Mouse (Mus musculus): ENCODE measurements at regions not wholly inside any gene's neighbourhood (a gene's known extent, or its start where the extent isn't known, plus 50 kb on each side); places are given as distances from the start of the nearest gene placed in this dataset.

DNA sequence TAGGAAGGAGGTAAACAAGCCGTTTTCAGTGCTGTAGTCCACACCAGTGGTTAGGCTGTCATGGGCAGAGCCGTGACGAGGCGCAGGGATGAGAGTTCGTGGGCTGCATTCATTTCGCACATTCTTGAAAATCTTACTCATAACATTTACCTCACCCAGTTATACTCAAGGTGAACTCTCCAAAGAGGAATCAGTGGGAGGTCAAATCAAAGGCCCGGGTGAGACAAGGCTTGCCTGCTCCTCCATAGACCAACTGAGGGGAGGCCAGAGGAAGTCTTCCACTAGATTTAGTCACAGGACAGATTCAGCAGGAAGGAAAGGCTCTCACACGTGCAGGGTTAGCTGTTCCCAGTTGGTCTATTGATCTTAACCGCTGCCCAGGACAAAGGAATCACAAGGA is 262.6 kb upstream of the Cxcr4 start:
- H3K9ac ChIP-seq (replicated peaks): no peak overlapping the region
- no peaks in the 10 kb centered on the region for H3K27me3 ChIP-seq
- no peak for ATAC-seq (replicated peaks)
- no peaks in the 10 kb centered on the region for H3K36me3 ChIP-seq
- H3K4me1 ChIP-seq: peaks cover 3% of the 10 kb centered on the region; the same call in 1 of the 2 replicates
- WGBS: 56% methylated on average over 9 of the region's 9 CpGs
- H3K27ac ChIP-seq (replicated peaks): no peak overlapping the region
- no peaks in the 10 kb centered on the region for H3K9me3 ChIP-seq
- no peak overlapping the region for H3K4me3 ChIP-seq
- no peak overlapping the region for H3K4me2 ChIP-seq (replicated peaks)

DNA sequence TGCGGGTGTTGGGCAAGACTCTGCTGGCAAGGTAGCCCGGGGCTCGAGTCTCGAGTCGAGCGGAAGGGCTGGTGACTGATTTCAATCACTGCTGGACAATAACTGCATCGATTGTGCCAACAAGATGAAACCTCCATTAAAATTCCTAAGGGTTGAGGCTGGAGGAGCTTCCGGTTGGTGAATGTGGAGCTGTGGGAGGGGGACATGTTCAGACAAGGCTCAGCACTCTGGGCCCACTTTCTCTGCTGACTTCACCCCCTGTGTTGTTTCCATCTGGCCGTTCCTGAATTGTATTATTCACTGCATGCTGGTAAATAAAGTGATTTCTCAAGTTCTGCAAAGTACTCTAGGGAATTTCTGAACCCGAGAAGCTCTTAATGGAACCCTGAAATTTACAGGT is 261.2 kb upstream of the Cxcr4 start:
- no peak for ATAC-seq (replicated peaks)
- Histone ChIP-seq H3K27ac (replicated peaks) (no peak overlapping the region), H3K9me3 (no peaks in the 10 kb centered on the region), H3K4me2 (replicated peaks) (no peak overlapping the region), H3K4me1 (no peaks in the 10 kb centered on the region), H3K36me3 (no peaks in the 10 kb centered on the region), H3K4me3 (no peak overlapping the region), H3K9ac (replicated peaks) (no peak overlapping the region), H3K27me3 (no peaks in the 10 kb centered on the region)
- WGBS: 82% methylated on average over 9 of the region's 10 CpGs

DNA sequence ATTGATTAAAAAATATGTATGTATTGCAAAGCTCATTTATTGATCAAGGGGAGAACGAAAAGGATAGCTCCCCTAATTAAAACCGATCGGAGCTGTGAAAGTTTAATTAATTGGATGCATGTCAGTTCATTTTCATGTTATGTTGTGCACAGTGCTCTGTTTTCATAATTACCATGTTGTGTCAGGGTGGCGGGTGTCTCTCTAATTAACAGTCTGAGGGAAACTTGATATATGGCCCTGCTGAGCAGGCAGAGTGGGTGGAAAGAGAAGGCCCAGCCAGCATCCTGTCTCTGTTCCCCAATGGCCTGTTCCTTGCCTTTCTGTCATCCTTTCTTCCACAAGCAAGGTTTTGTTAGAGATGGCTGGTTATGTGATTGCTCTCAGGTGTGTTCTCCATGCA is 245.3 kb upstream of the Cxcr4 start:
- no peaks in the 10 kb centered on the region for H3K9me3 ChIP-seq
- peak; percentile 35; the same call in 1 of the 2 replicates for ATAC-seq (replicated peaks)
- H3K4me1 ChIP-seq: 0 out of 2 replicates have a peak, but pooled peaks cover under 1% of the 10 kb centered on the region
- H3K4me2 ChIP-seq (replicated peaks): no peak overlapping the region
- no peak overlapping the region for H3K9ac ChIP-seq (replicated peaks)
- H3K4me3 ChIP-seq: no peak overlapping the region
- no peaks in the 10 kb centered on the region for H3K36me3 ChIP-seq
- no peaks in the 10 kb centered on the region for H3K27me3 ChIP-seq
- H3K27ac ChIP-seq (replicated peaks): no peak overlapping the region
- WGBS: 32% methylated on average over 4 of the region's 4 CpGs

DNA sequence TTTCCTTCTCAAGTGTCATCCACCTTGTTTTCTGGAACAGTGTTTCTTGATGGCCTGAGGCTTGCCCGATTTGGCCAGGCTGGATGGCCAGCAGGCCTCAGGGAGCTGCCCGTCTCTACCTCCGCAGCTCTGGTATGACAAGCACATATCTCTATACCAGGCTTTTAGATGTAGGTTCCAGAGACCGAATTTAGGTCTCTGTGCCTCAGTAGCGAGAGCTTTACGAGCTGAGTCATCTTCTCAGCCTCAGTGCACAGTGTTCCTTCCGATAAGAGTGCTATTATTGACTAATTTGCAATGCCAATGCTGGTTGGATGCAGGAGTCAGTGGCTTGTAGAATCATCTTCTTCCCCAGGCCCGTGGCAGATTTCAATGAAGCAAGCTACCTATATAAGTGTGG is 243.4 kb upstream of the Cxcr4 start:
- Histone ChIP-seq H3K4me1 (0 out of 2 replicates have a peak, but pooled peaks cover 3% of the 10 kb centered on the region), H3K4me3 (no peak overlapping the region), H3K27ac (replicated peaks) (no peak overlapping the region), H3K27me3 (no peaks in the 10 kb centered on the region), H3K36me3 (no peaks in the 10 kb centered on the region), H3K9me3 (no peaks in the 10 kb centered on the region), H3K4me2 (replicated peaks) (no peak overlapping the region), H3K9ac (replicated peaks) (no peak overlapping the region)
- no peak for ATAC-seq (replicated peaks)
- WGBS: 85% methylated on average over 8 of the region's 8 CpGs

DNA sequence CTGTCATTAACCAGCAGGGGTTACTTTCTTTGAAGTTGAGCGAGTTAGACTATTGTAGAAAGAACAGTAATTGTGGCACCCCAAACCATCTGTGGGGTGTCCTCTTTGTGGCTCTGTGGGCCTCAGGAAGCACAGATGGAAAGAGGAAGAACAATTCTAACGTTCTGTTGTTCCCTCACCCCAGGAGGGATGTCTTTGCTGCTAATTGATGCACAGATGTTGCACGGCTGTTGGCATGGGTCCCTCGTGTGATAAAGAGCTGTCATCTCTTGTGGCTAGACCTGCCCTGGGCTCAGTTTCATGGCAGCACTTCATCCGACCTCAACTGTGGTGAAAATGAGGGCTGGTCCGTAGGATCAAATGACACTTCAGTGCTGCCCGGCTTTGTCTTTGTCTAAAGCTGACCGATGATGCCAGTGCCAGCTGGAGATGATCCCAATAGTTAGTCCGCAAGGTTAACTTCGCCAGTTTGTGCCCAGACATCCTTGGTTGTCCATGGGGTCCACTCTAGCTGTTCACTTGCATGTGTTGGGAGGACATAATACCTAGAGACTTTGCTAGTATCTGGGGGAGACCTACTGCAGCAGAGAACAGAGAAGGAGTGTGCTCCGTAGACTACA is 241.1 kb upstream of the Cxcr4 start:
- Histone ChIP-seq H3K36me3 (no peaks in the 10 kb centered on the region), H3K27me3 (no peaks in the 10 kb centered on the region), H3K9ac (replicated peaks) (no peak overlapping the region), H3K9me3 (no peaks in the 10 kb centered on the region), H3K4me3 (no peak overlapping the region), H3K4me2 (replicated peaks) (no peak overlapping the region), H3K27ac (replicated peaks) (no peak overlapping the region), H3K4me1 (0 out of 2 replicates have a peak, but pooled peaks cover 3% of the 10 kb centered on the region)
- 0 out of 2 replicates have a peak, but pooled peaks have one; percentile 13 for ATAC-seq (replicated peaks)
- WGBS: 36% methylated on average over 11 of the region's 11 CpGs

DNA sequence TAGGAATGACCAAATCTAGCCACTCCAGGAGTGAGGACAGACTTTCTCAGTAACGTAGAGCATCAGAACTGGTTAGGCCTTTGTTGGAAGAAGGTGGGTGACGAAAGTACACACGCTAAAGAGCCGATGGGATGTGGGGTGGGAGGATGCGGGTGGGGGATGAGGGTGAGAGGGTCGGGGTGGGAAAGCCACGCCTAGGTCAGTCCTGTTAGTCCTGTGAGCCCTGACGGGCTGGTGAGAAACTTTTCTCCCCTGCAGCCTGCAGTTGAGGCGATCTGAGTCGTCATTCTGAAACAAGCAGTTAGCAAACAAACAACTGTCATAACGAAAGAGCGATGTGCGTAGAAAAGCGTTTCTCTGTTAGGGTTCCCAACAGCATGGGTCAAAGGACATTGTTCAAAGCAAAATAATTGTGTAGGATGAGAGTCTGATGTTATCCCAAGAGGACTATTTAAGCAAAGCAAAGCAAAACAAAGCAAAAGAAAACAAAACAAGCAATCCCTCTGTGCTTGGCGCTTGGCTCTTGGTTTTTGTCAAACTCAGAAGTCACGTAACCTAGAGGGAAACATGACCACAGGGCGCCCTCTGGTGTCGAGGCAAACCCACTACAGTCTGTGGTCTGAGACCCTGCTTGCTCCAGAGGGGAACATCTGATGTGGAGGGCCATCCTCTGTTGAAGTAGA is 240.2 kb upstream of the Cxcr4 start:
- H3K9ac ChIP-seq (replicated peaks): no peak overlapping the region
- no peak overlapping the region for H3K4me2 ChIP-seq (replicated peaks)
- H3K9me3 ChIP-seq: no peaks in the 10 kb centered on the region
- 0 out of 2 replicates have a peak, but pooled peaks cover 3% of the 10 kb centered on the region for H3K4me1 ChIP-seq
- peak; percentile 71 for ATAC-seq (replicated peaks)
- WGBS: 41% methylated on average over 18 of the region's 18 CpGs
- H3K36me3 ChIP-seq: no peaks in the 10 kb centered on the region
- no peak overlapping the region for H3K27ac ChIP-seq (replicated peaks)
- H3K4me3 ChIP-seq: no peak overlapping the region
- no peaks in the 10 kb centered on the region for H3K27me3 ChIP-seq

DNA sequence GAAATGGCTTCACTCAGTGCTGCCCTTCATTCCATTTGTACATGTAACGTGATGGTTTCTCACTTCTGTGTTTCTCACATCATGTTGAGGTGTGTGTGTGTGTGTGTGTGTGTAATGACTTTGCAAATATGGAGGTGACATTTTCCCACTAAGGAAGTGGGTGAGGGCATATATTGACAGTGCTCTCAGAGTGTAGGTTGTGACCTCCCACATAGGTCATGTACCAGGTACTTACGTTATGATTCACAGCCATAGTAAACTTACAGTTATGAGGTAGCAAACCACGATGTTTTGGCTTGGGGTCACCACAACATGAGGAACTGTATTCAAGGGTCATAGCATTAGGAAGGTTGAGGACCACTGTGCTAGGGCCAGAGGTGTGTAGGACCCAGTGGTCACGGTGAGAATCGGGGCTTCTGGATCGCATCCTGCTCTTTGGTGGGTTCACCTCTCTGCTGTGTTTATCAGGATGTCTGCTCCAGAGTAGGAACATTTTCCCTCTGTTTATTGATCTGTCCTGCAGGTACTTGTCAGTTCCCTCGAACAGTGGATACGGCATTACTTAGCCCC is 238.7 kb upstream of the Cxcr4 start:
- no peaks in the 10 kb centered on the region for H3K36me3 ChIP-seq
- no peak for ATAC-seq (replicated peaks)
- H3K9me3 ChIP-seq: no peaks in the 10 kb centered on the region
- no peak overlapping the region for H3K27ac ChIP-seq (replicated peaks)
- H3K27me3 ChIP-seq: no peaks in the 10 kb centered on the region
- H3K4me1 ChIP-seq: 0 out of 2 replicates have a peak, but pooled peaks cover 3% of the 10 kb centered on the region
- no peak overlapping the region for H3K4me2 ChIP-seq (replicated peaks)
- WGBS: 92% methylated on average over 8 of the region's 8 CpGs
- H3K4me3 ChIP-seq: no peak overlapping the region
- H3K9ac ChIP-seq (replicated peaks): no peak overlapping the region

DNA sequence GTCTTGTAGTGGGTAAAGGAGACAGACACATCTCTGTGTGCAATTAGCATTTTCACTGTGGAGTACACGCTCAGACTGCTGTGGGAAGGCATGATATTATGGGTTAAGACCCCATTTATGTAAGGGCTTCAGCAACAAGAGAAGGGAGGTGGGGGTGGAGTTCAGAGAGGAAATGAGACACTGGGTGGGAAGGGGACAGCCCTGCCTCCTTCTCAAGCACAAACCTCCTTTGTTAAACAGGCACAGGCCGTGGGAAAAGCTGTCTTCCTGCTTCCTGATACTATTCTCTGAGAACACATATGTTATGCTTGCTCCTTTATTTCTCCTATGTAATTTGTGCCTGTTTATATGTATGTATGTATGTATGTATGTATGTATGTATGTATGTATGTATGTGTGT is 237.4 kb upstream of the Cxcr4 start:
- no peak for ATAC-seq (replicated peaks)
- H3K9ac ChIP-seq (replicated peaks): no peak overlapping the region
- H3K36me3 ChIP-seq: no peaks in the 10 kb centered on the region
- H3K27me3 ChIP-seq: no peaks in the 10 kb centered on the region
- H3K27ac ChIP-seq (replicated peaks): no peak overlapping the region
- no peak overlapping the region for H3K4me2 ChIP-seq (replicated peaks)
- WGBS: 33% methylated on average over 2 of the region's 2 CpGs
- H3K4me1 ChIP-seq: 0 out of 2 replicates have a peak, but pooled peaks cover 3% of the 10 kb centered on the region
- no peaks in the 10 kb centered on the region for H3K9me3 ChIP-seq
- no peak overlapping the region for H3K4me3 ChIP-seq

DNA sequence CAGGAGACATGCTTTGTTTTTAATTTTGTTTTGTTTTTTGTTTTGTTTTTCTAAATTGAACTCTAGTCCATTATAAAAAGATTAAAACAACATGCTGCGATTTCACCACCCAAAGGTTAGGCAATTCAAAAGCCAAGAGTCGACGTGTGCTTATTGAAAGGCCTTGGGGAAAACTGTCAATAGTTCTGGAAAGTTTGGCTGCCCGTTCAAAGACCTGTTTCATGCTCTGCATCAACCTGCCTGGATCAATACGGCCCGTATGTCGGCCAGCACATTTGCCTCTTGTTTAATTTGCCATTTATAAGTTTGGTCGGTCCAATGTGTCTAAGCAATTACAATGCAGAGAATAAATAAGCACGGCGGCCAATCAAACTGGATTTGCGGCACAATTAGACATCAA is 234.3 kb upstream of the Cxcr4 start:
- H3K4me3 ChIP-seq: no peak overlapping the region
- no peak overlapping the region for H3K27ac ChIP-seq (replicated peaks)
- ATAC-seq (replicated peaks): no peak
- no peaks in the 10 kb centered on the region for H3K36me3 ChIP-seq
- WGBS: 54% methylated on average over 11 of the region's 11 CpGs
- H3K9me3 ChIP-seq: no peaks in the 10 kb centered on the region
- no peaks in the 10 kb centered on the region for H3K27me3 ChIP-seq
- H3K4me2 ChIP-seq (replicated peaks): no peak overlapping the region
- no peaks in the 10 kb centered on the region for H3K4me1 ChIP-seq
- H3K9ac ChIP-seq (replicated peaks): no peak overlapping the region

DNA sequence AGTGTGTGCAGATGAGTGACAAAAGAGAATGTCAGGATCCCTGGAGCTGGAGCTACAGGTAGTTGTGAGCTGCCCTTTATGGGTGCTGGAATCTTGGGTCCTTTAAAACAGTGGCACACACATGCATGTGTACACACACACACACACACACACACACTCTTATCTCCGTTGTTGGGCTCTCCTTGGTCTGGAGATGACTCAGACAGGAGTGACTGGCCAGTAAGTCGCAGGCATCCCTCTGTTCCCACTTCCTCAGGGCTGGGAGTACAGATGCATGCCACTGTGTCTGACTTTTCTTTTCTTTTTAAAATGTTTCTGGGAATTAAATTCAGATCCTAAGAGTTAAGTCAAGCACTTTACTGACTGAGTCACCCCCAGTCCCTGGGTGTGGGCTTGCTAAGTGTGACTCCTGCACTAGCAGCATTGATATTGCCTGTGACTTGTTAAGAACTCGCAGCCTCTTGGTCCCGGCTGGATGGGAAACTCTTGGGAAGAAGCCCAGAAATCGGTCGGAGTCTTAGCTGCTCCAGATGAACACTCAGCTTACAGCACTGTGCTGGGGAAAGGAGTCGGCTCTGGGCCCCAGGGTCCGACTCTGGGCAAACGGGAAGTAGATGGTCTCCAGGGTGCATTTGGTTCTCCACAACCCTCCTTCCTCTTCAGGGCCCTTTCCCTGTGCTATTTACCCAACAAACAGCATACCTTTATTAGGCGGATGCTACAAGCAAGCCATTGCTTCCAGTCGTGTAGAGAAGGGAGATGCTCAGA is 233.0 kb upstream of the Cxcr4 start:
- Histone ChIP-seq H3K4me1 (no peaks in the 10 kb centered on the region), H3K4me3 (no peak overlapping the region), H3K4me2 (replicated peaks) (no peak overlapping the region), H3K27me3 (no peaks in the 10 kb centered on the region), H3K9me3 (no peaks in the 10 kb centered on the region), H3K27ac (replicated peaks) (no peak overlapping the region), H3K9ac (replicated peaks) (no peak overlapping the region), H3K36me3 (no peaks in the 10 kb centered on the region)
- no peak for ATAC-seq (replicated peaks)
- WGBS: 66% methylated on average over 11 of the region's 11 CpGs

DNA sequence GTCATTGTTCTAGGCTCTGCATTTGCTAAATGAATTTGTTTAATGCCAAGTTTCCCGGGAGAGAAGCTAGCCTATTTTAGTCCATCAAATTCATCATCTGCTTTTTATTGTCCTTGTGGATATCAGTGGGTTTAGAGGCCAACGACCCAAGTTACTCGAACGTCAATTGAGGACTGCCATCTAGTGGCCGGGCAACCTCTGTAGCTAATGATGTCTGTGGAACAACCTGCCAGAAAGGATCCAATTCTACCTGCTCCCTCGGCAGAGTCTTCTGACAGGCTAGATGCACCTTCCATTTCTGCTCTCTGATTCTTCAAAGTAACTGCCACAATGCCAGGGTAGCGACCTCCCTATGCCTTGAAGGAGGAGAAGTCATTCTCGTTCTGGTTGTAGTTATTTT is 232.1 kb upstream of the Cxcr4 start:
- peak; percentile 39; the same call in 1 of the 2 replicates for ATAC-seq (replicated peaks)
- H3K4me3 ChIP-seq: no peak overlapping the region
- H3K9ac ChIP-seq (replicated peaks): no peak overlapping the region
- no peak overlapping the region for H3K27ac ChIP-seq (replicated peaks)
- no peaks in the 10 kb centered on the region for H3K9me3 ChIP-seq
- H3K4me1 ChIP-seq: no peaks in the 10 kb centered on the region
- H3K36me3 ChIP-seq: no peaks in the 10 kb centered on the region
- no peaks in the 10 kb centered on the region for H3K27me3 ChIP-seq
- no peak overlapping the region for H3K4me2 ChIP-seq (replicated peaks)
- WGBS: 8% methylated on average over 8 of the region's 8 CpGs

DNA sequence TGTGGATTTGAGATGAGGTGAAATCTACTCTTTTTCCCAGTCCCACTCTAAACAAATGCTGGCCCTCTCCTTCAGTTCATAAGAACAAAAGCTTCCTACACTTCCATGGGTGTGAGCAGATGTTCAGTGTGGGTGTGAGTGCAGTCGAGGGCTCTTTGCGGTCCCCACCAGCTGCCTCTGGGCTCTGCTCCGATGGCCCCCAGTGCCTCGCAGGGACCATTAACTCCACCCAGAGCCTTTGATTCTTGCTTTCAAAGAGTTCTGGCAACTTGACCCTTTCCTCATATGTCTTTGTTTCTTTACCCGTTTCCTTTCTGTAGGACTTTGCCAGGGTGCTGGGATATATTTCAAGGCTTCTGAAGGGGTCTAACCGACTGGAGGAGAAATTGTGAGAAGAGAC is 229.9 kb upstream of the Cxcr4 start:
- Histone ChIP-seq H3K4me1 (no peaks in the 10 kb centered on the region), H3K9me3 (no peaks in the 10 kb centered on the region), H3K4me3 (no peak overlapping the region), H3K27ac (replicated peaks) (no peak overlapping the region), H3K36me3 (no peaks in the 10 kb centered on the region), H3K27me3 (no peaks in the 10 kb centered on the region), H3K4me2 (replicated peaks) (no peak overlapping the region), H3K9ac (replicated peaks) (no peak overlapping the region)
- WGBS: 64% methylated on average over 6 of the region's 6 CpGs
- ATAC-seq (replicated peaks): no peak
